Mouse (Mus musculus): ENCODE measurements around the gene Arl6ip5. TPM values are rescaled to one million over a fixed set of nuclear protein-coding genes. Genes with fewer than 3 reads are reported as not detected.

Arl6ip5 gene
- polyA plus RNA-seq, 1 experiment from 2014 or later, result 29.0 TPM

GRCm38 (mm10) chr6:97227067-97227847 is 16.8 kb downstream of the Arl6ip5 start:
- Histone ChIP-seq H3K4me2 (replicated peaks; ENCODE audit: low read depth, low read length) (no peak overlapping the region), H3K9me3 (ENCODE audit: control insufficient read depth, low read depth, low read length) (no peaks in the 10 kb centered on the region), H3K27me3 (ENCODE audit: control insufficient read depth, insufficient read depth, low read length) (no peaks in the 10 kb centered on the region), H3K9ac (replicated peaks; ENCODE audit: low read depth, low read length) (no peak overlapping the region), H3K36me3 (ENCODE audit: control insufficient read depth, insufficient read depth, low read length) (peaks cover 12% of the 10 kb centered on the region; the same call in 1 of the 2 replicates), H3K4me1 (ENCODE audit: control insufficient read depth, insufficient read depth, low read length) (peaks cover 4% of the 10 kb centered on the region; the same call in 1 of the 2 replicates), H3K4me3 (ENCODE audit: low read depth, low read length) (no peak overlapping the region), H3K27ac (ENCODE audit: low read length) (no peak overlapping the region)
- no peak for ATAC-seq (ENCODE audit: insufficient number of reproducible peaks, insufficient read depth, low FRiP score, low read depth)
- 95% methylated on average over 9 of the region's 9 CpGs for WGBS

- H3K4me3 ChIP-seq (ENCODE audit: low read depth, low read length), result no peak overlapping the region
- H3K9ac ChIP-seq (replicated peaks; ENCODE audit: low read depth, low read length), result no peak overlapping the region
- no peaks in the 10 kb centered on the region for H3K27me3 ChIP-seq (ENCODE audit: control insufficient read depth, insufficient read depth, low read length)
- no peak for ATAC-seq (ENCODE audit: insufficient number of reproducible peaks, insufficient read depth, low FRiP score, low read depth)
- no peaks in the 10 kb centered on the region; the same call in 1 of the 2 replicates for H3K9me3 ChIP-seq (ENCODE audit: control insufficient read depth, low read depth, low read length)
- no peaks in the 10 kb centered on the region for H3K4me1 ChIP-seq (ENCODE audit: control insufficient read depth, insufficient read depth, low read length)
- H3K27ac ChIP-seq (ENCODE audit: low read length), result no peak overlapping the region
- H3K36me3 ChIP-seq (ENCODE audit: control insufficient read depth, insufficient read depth, low read length), result peaks cover 16% of the 10 kb centered on the region
- 75% methylated on average over 7 of the region's 7 CpGs for WGBS
- no peak overlapping the region for H3K4me2 ChIP-seq (replicated peaks; ENCODE audit: low read depth, low read length)
Observed at GRCm38 (mm10) chr6:97234911-97235668, 24.6 kb downstream of the Arl6ip5 start.

- no peaks in the 10 kb centered on the region; the same call in 1 of the 2 replicates for H3K9me3 ChIP-seq (ENCODE audit: control insufficient read depth, low read depth, low read length)
- no peak overlapping the region for H3K9ac ChIP-seq (replicated peaks; ENCODE audit: low read depth, low read length)
- H3K27ac ChIP-seq (ENCODE audit: low read length), result no peak overlapping the region
- 96% methylated on average over 5 of the region's 5 CpGs for WGBS
- ATAC-seq (ENCODE audit: insufficient number of reproducible peaks, insufficient read depth, low FRiP score, low read depth), result no peak
- no peak overlapping the region for H3K4me3 ChIP-seq (ENCODE audit: low read depth, low read length)
- peaks cover 8% of the 10 kb centered on the region for H3K36me3 ChIP-seq (ENCODE audit: control insufficient read depth, insufficient read depth, low read length)
- no peaks in the 10 kb centered on the region for H3K4me1 ChIP-seq (ENCODE audit: control insufficient read depth, insufficient read depth, low read length)
- H3K4me2 ChIP-seq (replicated peaks; ENCODE audit: low read depth, low read length), result no peak overlapping the region
- no peaks in the 10 kb centered on the region for H3K27me3 ChIP-seq (ENCODE audit: control insufficient read depth, insufficient read depth, low read length)
Observed at GRCm38 (mm10) chr6:97236088-97236487, 25.6 kb downstream of the Arl6ip5 start.

- Histone ChIP-seq H3K27ac (ENCODE audit: low read length) (no peak overlapping the region), H3K9me3 (ENCODE audit: control insufficient read depth, low read depth, low read length) (no peaks in the 10 kb centered on the region; the same call in 1 of the 2 replicates), H3K4me3 (ENCODE audit: low read depth, low read length) (no peak overlapping the region), H3K4me2 (replicated peaks; ENCODE audit: low read depth, low read length) (no peak overlapping the region), H3K36me3 (ENCODE audit: control insufficient read depth, insufficient read depth, low read length) (no peaks in the 10 kb centered on the region), H3K27me3 (ENCODE audit: control insufficient read depth, insufficient read depth, low read length) (no peaks in the 10 kb centered on the region), H3K9ac (replicated peaks; ENCODE audit: low read depth, low read length) (no peak overlapping the region), H3K4me1 (ENCODE audit: control insufficient read depth, insufficient read depth, low read length) (no peaks in the 10 kb centered on the region)
- WGBS, result 91% methylated on average over 6 of the region's 6 CpGs
- ATAC-seq (ENCODE audit: insufficient number of reproducible peaks, insufficient read depth, low FRiP score, low read depth), result no peak
Observed at GRCm38 (mm10) chr6:97239360-97239759, 28.9 kb downstream of the Arl6ip5 start.

- Histone ChIP-seq H3K4me3 (ENCODE audit: low read depth, low read length) (no peak overlapping the region), H3K36me3 (ENCODE audit: control insufficient read depth, insufficient read depth, low read length) (no peaks in the 10 kb centered on the region), H3K4me2 (replicated peaks; ENCODE audit: low read depth, low read length) (no peak overlapping the region), H3K9me3 (ENCODE audit: control insufficient read depth, low read depth, low read length) (no peaks in the 10 kb centered on the region; the same call in 1 of the 2 replicates), H3K4me1 (ENCODE audit: control insufficient read depth, insufficient read depth, low read length) (no peaks in the 10 kb centered on the region), H3K27ac (ENCODE audit: low read length) (no peak overlapping the region), H3K27me3 (ENCODE audit: control insufficient read depth, insufficient read depth, low read length) (no peaks in the 10 kb centered on the region), H3K9ac (replicated peaks; ENCODE audit: low read depth, low read length) (no peak overlapping the region)
- no peak for ATAC-seq (ENCODE audit: insufficient number of reproducible peaks, insufficient read depth, low FRiP score, low read depth)
- 75% methylated on average over 5 of the region's 5 CpGs for WGBS
Observed at GRCm38 (mm10) chr6:97240092-97240491, 29.6 kb downstream of the Arl6ip5 start.

- H3K9me3 ChIP-seq (ENCODE audit: control insufficient read depth, low read depth, low read length), result no peaks in the 10 kb centered on the region; the same call in 1 of the 2 replicates
- no peak overlapping the region for H3K9ac ChIP-seq (replicated peaks; ENCODE audit: low read depth, low read length)
- ATAC-seq (ENCODE audit: insufficient number of reproducible peaks, insufficient read depth, low FRiP score, low read depth), result no peak
- 81% methylated on average over 4 of the region's 4 CpGs for WGBS
- H3K27ac ChIP-seq (ENCODE audit: low read length), result no peak overlapping the region
- no peak overlapping the region for H3K4me3 ChIP-seq (ENCODE audit: low read depth, low read length)
- no peaks in the 10 kb centered on the region for H3K36me3 ChIP-seq (ENCODE audit: control insufficient read depth, insufficient read depth, low read length)
- H3K4me1 ChIP-seq (ENCODE audit: control insufficient read depth, insufficient read depth, low read length), result no peaks in the 10 kb centered on the region
- no peak overlapping the region for H3K4me2 ChIP-seq (replicated peaks; ENCODE audit: low read depth, low read length)
- no peaks in the 10 kb centered on the region for H3K27me3 ChIP-seq (ENCODE audit: control insufficient read depth, insufficient read depth, low read length)
Observed at GRCm38 (mm10) chr6:97242522-97242921, 32.0 kb downstream of the Arl6ip5 start.

GRCm38 (mm10) chr6:97245200-97245599 is 34.7 kb downstream of the Arl6ip5 start:
- no peaks in the 10 kb centered on the region for H3K36me3 ChIP-seq (ENCODE audit: control insufficient read depth, insufficient read depth, low read length)
- H3K9ac ChIP-seq (replicated peaks; ENCODE audit: low read depth, low read length), result no peak overlapping the region
- no peaks in the 10 kb centered on the region for H3K4me1 ChIP-seq (ENCODE audit: control insufficient read depth, insufficient read depth, low read length)
- no peaks in the 10 kb centered on the region for H3K27me3 ChIP-seq (ENCODE audit: control insufficient read depth, insufficient read depth, low read length)
- no peak overlapping the region for H3K4me2 ChIP-seq (replicated peaks; ENCODE audit: low read depth, low read length)
- no peak for ATAC-seq (ENCODE audit: insufficient number of reproducible peaks, insufficient read depth, low FRiP score, low read depth)
- H3K27ac ChIP-seq (ENCODE audit: low read length), result no peak overlapping the region
- no peaks in the 10 kb centered on the region for H3K9me3 ChIP-seq (ENCODE audit: control insufficient read depth, low read depth, low read length)
- H3K4me3 ChIP-seq (ENCODE audit: low read depth, low read length), result no peak overlapping the region

- 41% methylated on average over 6 of the region's 6 CpGs for WGBS
- no peaks in the 10 kb centered on the region for H3K27me3 ChIP-seq (ENCODE audit: control insufficient read depth, insufficient read depth, low read length)
- ATAC-seq (ENCODE audit: insufficient number of reproducible peaks, insufficient read depth, low FRiP score, low read depth), result no peak
- no peak overlapping the region for H3K4me2 ChIP-seq (replicated peaks; ENCODE audit: low read depth, low read length)
- H3K9me3 ChIP-seq (ENCODE audit: control insufficient read depth, low read depth, low read length), result no peaks in the 10 kb centered on the region
- no peaks in the 10 kb centered on the region for H3K36me3 ChIP-seq (ENCODE audit: control insufficient read depth, insufficient read depth, low read length)
- no peak overlapping the region for H3K9ac ChIP-seq (replicated peaks; ENCODE audit: low read depth, low read length)
- no peak overlapping the region for H3K27ac ChIP-seq (ENCODE audit: low read length)
- H3K4me1 ChIP-seq (ENCODE audit: control insufficient read depth, insufficient read depth, low read length), result no peaks in the 10 kb centered on the region
- H3K4me3 ChIP-seq (ENCODE audit: low read depth, low read length), result no peak overlapping the region
Observed at GRCm38 (mm10) chr6:97250966-97251365, 40.5 kb downstream of the Arl6ip5 start.

Data from stomach, embryonic 14.5 days (tissue).